Mouse (Mus musculus) adrenal gland, postnatal 36 days (tissue): ENCODE measurements around the gene Igfbp3. TPM values are rescaled to one million over a fixed set of nuclear protein-coding genes. Genes with fewer than 3 reads are reported as not detected.

ENCODE experiments used
- DNase-seq, 2 experiments: peaks; one replicate each; pipeline ENCODE4 v3.0.0; 2021; ENCODE audit warnings: mixed read lengths in 1 of 2
- total RNA-seq, 2 experiments: library from RNA; stranded (reverse); gene quantifications; 2 replicates each; pipeline ENCODE4 v1.2.3; 2021

Gene Igfbp3
- total RNA-seq, 2 experiments from 2014 or later, result 58.6 to 75.0 TPM

DNA sequence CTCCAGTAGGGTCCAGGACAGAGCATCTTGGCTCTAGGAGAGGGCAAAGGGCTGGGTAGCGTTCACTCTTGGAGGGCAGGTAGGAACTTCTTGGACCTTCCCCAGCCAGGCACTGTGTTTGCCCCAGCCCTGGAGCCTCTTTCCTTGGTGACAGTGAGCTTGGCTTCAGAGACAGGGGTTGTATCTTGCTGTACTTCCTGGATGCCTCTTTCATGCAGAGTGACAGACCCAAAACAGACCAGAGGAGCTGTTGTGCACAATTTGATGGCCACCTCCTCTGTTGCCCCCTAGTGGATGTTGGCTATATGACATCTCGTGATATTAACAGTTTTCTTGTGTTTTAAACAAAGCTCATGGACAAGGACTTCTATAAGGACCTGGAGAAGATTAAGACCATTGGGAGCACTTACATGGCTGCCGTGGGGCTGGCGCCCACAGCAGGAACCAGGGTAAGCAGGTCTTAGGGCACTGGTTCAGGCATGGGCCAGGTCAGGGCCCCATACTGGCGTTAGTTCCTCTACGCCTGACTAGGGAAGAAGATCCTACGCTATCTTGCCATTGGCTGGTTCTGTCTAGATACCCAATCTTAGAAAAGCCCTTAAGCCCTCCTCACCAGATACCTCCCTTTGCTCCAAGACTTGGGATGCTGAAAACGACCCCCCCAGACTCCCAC is 52.1 kb downstream of the Igfbp3 start:
- DNase-seq, result peak in 1 of 2 experiments; percentile 16

- DNase-seq, result no peak
These were observed 53.1 kb downstream of the Igfbp3 start for GRCm38 (mm10) chr11:7160637-7161101.

- DNase-seq, result no peak
These were observed 53.6 kb downstream of the Igfbp3 start for GRCm38 (mm10) chr11:7160146-7160545.

- DNase-seq, result no peak
These were observed 55.5 kb downstream of the Igfbp3 start for GRCm38 (mm10) chr11:7158196-7158595.

GRCm38 (mm10) chr11:7156427-7156826 is 57.3 kb downstream of the Igfbp3 start:
- no peak for DNase-seq

Other genes starting within 250 kb of the Igfbp3 start
- 1 to 10 TPM; 2.3 to 2.5 TPM for gene Adcy1, start 150.4 kb downstream of the Igfbp3 start, total RNA-seq
- not detected for gene Gm11985, start 25.4 kb downstream of the Igfbp3 start, total RNA-seq
- under 1 TPM in 1 of 2 experiments, not detected in 1; 0.46 TPM for gene Igfbp1, start 16.1 kb downstream of the Igfbp3 start, total RNA-seq